Mouse (Mus musculus) kidney, adult 10 weeks (tissue): Measurements from ENCODE around the gene Fundc2. TPM values are rescaled to one million over a fixed set of nuclear protein-coding genes. Genes with fewer than 3 reads are reported as not detected.

ENCODE experiments used
- polyA plus RNA-seq: library from polyadenylated mRNA; stranded (reverse); fragments of 350-450 nt; fragmentation: Illumina TruSeq; extraction: RNeasy Lipid Tissue Mini Kit (QIAGEN cat#74804); gene quantifications from one replicate; pipeline ENCODE4 v1.2.3, GENCODE M21; 2014; ENCODE audit warnings: low read depth, low replicate concordance

Gene Fundc2
- polyA plus RNA-seq, result 170 TPM

GRCm38 (mm10) chrX:75382195-75382771, at the start of gene Fundc2, which contains the start of gene F8:
Gene Fundc2, plus strand, starts transcription at chrX:75382399.
Gene F8, minus strand, starts transcription at chrX:75382615.

GRCm38 (mm10) chrX:75415936-75416785, 34.0 kb downstream of the Fundc2 start, which contains the start of the genes Cmc4, Mtcp1 and Brcc3:
Gene Cmc4, minus strand, starts transcription at chrX:75416584.
Gene Mtcp1, minus strand, starts transcription at chrX:75416588.
Gene Brcc3, plus strand, starts transcription at chrX:75416628.

Other genes starting within 250 kb of the Fundc2 start
- gene Smim9, start 218.6 kb upstream of the Fundc2 start, polyA plus RNA-seq, result not detected
- 17.7 TPM for gene F8, start 216 bp downstream of the Fundc2 start, polyA plus RNA-seq
- gene Cmc4, start 34.2 kb downstream of the Fundc2 start, polyA plus RNA-seq, result 42.6 TPM
- gene Mtcp1, start 34.2 kb downstream of the Fundc2 start, polyA plus RNA-seq, result 16.8 TPM
- 88.9 TPM for gene Brcc3, start 34.2 kb downstream of the Fundc2 start, polyA plus RNA-seq
- gene Vbp1, start 131.9 kb downstream of the Fundc2 start, polyA plus RNA-seq, result 235 TPM
- 6.0 TPM for gene Rab39b, start 195.8 kb downstream of the Fundc2 start, polyA plus RNA-seq